Mouse (Mus musculus) neural tube, embryonic 12.5 days (tissue): ENCODE data around the gene Clec2d. TPM values are rescaled to one million over a fixed set of nuclear protein-coding genes. Genes with fewer than 3 reads are reported as not detected.
A peak's percentile ranks its signal among the peaks of the same experiment; 100 is the strongest.
"Not testable (repeated sequence)": the region's sequence is repeated elsewhere in the genome, so short reads cannot be mapped to it uniquely, and the experiment has no call there.

Experiments used
- ATAC-seq: fragments of 200-750 bp; cut with Nextera tagmentation; 2 replicates; pipeline ENCODE4 v1.8.0; 2017; ENCODE audit warnings: low read depth, mild to moderate bottlenecking, moderate TSS enrichment, moderate library complexity; ENCODE audit not compliant: low FRiP score
- H3K27ac ChIP-seq: fragments of 300-500 bp; sonication (generic); 2 replicates; pipeline ENCODE4 v1.5.1; 2016
- H3K27me3 ChIP-seq: fragments of 300-500 bp; sonication (generic); replicated peaks from 2 replicates; pipeline ENCODE4 v1.6.1; 2016; ENCODE audit warnings: mild to moderate bottlenecking
- H3K36me3 ChIP-seq: fragments of 300-500 bp; sonication (generic); 2 replicates; pipeline ENCODE4 v1.6.1; 2016; ENCODE audit warnings: mild to moderate bottlenecking
- H3K4me1 ChIP-seq: fragments of 300-500 bp; sonication (generic); 2 replicates; pipeline ENCODE4 v1.6.1; 2016
- H3K4me2 ChIP-seq: fragments of 300-500 bp; sonication (generic); replicated peaks from 2 replicates; pipeline ENCODE4 v1.6.1; 2016; ENCODE audit warnings: mild to moderate bottlenecking
- H3K4me3 ChIP-seq: fragments of 300-500 bp; sonication (generic); 2 replicates; pipeline ENCODE4 v1.5.1; 2016
- H3K9ac ChIP-seq: fragments of 300-500 bp; sonication (generic); 2 replicates; pipeline ENCODE4 v1.6.1; 2016; ENCODE audit warnings: mild to moderate bottlenecking
- H3K9me3 ChIP-seq: fragments of 300-500 bp; sonication (generic); 2 replicates; pipeline ENCODE4 v1.6.1; 2016; ENCODE audit warnings: mild to moderate bottlenecking
- WGBS: fragments of 180-500 bp; shearing (Covaris S2); methylation state at CpG from one replicate; pipeline ENCODE4 v1.1.7; 2016; 5-methylcytosine and 5-hydroxymethylcytosine counted together
- polyA plus RNA-seq: library from polyadenylated mRNA; unstranded; fragments of >200 nt; fragmentation: Nextera tagmentation; extraction: Ambion mirVana; gene quantifications from 2 replicates; pipeline ENCODE4 v1.2.1, GENCODE M21; 2016

The Clec2d gene
- polyA plus RNA-seq, 1 experiment from 2014 or later, result not detected

- Histone ChIP-seq H3K9ac (no peak overlapping the region), H3K27me3 (no peaks in the 10 kb centered on the region), H3K9me3 (no peaks in the 10 kb centered on the region), H3K4me3 (no peak overlapping the region), H3K4me2 (no peak overlapping the region), H3K36me3 (no peaks in the 10 kb centered on the region), H3K27ac (no peak overlapping the region), H3K4me1 (no peaks in the 10 kb centered on the region)
- ATAC-seq, result no peak
- 80% methylated on average over 1 of the region's 1 CpGs for WGBS
Measured at GRCm38 (mm10) chr6:129176621-129177020, 3.8 kb upstream of the Clec2d start.

GRCm38 (mm10) chr6:129179281-129179680 lies 1.1 kb upstream of the Clec2d start:
- WGBS, result 90% methylated on average over 2 of the region's 2 CpGs

GRCm38 (mm10) chr6:129179831-129180230 lies 584 bp upstream of the Clec2d start:
- not testable (repeated sequence) for H3K4me3 ChIP-seq, H3K36me3 ChIP-seq, H3K9ac ChIP-seq, H3K9me3 ChIP-seq, H3K4me2 ChIP-seq, H3K4me1 ChIP-seq, ATAC-seq, H3K27me3 ChIP-seq, H3K27ac ChIP-seq
- WGBS, result 92% methylated on average over 1 of the region's 1 CpGs

More at GRCm38 (mm10) chr6:129179281-129179680, 1.1 kb upstream of the Clec2d start:
- Histone ChIP-seq H3K9me3 (no peaks in the 10 kb centered on the region), H3K9ac (no peak overlapping the region), H3K36me3 (no peaks in the 10 kb centered on the region), H3K4me3 (no peak overlapping the region), H3K27me3 (no peaks in the 10 kb centered on the region), H3K27ac (no peak overlapping the region), H3K4me1 (no peaks in the 10 kb centered on the region), H3K4me2 (no peak overlapping the region)
- ATAC-seq, result no peak

GRCm38 (mm10) chr6:129181249-129181648 lies 834 bp downstream of the Clec2d start:
- Histone ChIP-seq H3K9ac (0 out of 2 replicates have a peak overlapping the region, but pooled peaks have one; percentile 18), H3K36me3 (no peaks in the 10 kb centered on the region), H3K9me3 (no peaks in the 10 kb centered on the region), H3K27me3 (no peaks in the 10 kb centered on the region), H3K4me3 (peak overlapping the region; percentile 31; the same call in 1 of the 2 replicates), H3K4me1 (no peaks in the 10 kb centered on the region), H3K4me2 (peak overlapping the region; percentile 55), H3K27ac (no peak overlapping the region)
- no peak for ATAC-seq
- WGBS, result 17% methylated on average over 1 of the region's 1 CpGs

GRCm38 (mm10) chr6:129181683-129182082 lies 1.3 kb downstream of the Clec2d start:
- no peak overlapping the region for H3K4me3 ChIP-seq
- no peak for ATAC-seq
- no peaks in the 10 kb centered on the region for H3K36me3 ChIP-seq
- H3K4me1 ChIP-seq, result no peaks in the 10 kb centered on the region
- H3K27me3 ChIP-seq, result no peaks in the 10 kb centered on the region
- no peak overlapping the region for H3K9ac ChIP-seq
- H3K9me3 ChIP-seq, result no peaks in the 10 kb centered on the region
- no peak overlapping the region for H3K27ac ChIP-seq
- H3K4me2 ChIP-seq, result peak overlapping the region; percentile 14; the same call in 1 of the 2 replicates

- Histone ChIP-seq H3K27me3 (no peaks in the 10 kb centered on the region), H3K9ac (no peak overlapping the region), H3K36me3 (no peaks in the 10 kb centered on the region), H3K4me2 (no peak overlapping the region), H3K4me1 (no peaks in the 10 kb centered on the region), H3K27ac (no peak overlapping the region), H3K9me3 (no peaks in the 10 kb centered on the region), H3K4me3 (no peak overlapping the region)
- ATAC-seq, result no peak
- 84% methylated on average over 1 of the region's 1 CpGs for WGBS
Measured at GRCm38 (mm10) chr6:129182518-129182917, 2.1 kb downstream of the Clec2d start.

GRCm38 (mm10) chr6:129184001-129184400 lies 3.6 kb downstream of the Clec2d start:
- not testable (repeated sequence) for H3K27ac ChIP-seq, ATAC-seq, H3K9ac ChIP-seq, H3K9me3 ChIP-seq, H3K4me2 ChIP-seq, H3K4me1 ChIP-seq, H3K36me3 ChIP-seq, H3K4me3 ChIP-seq, H3K27me3 ChIP-seq
- 84% methylated on average over 4 of the region's 4 CpGs for WGBS

- H3K27me3 ChIP-seq, result no peaks in the 10 kb centered on the region
- no peak overlapping the region for H3K4me2 ChIP-seq
- no peak overlapping the region for H3K4me3 ChIP-seq
- H3K27ac ChIP-seq, result no peak overlapping the region
- 89% methylated on average over 5 of the region's 5 CpGs for whole genome bisulfite sequencing
- no peaks in the 10 kb centered on the region for H3K9me3 ChIP-seq
- H3K36me3 ChIP-seq, result no peaks in the 10 kb centered on the region
- ATAC-seq, result no peak
- no peaks in the 10 kb centered on the region for H3K4me1 ChIP-seq
- no peak overlapping the region for H3K9ac ChIP-seq
Measured at GRCm38 (mm10) chr6:129184788-129185187, 4.4 kb downstream of the Clec2d start.

- no peaks in the 10 kb centered on the region for H3K4me1 ChIP-seq
- H3K9ac ChIP-seq, result no peak overlapping the region
- H3K4me2 ChIP-seq, result no peak overlapping the region
- H3K36me3 ChIP-seq, result no peaks in the 10 kb centered on the region
- no peak overlapping the region for H3K27ac ChIP-seq
- H3K27me3 ChIP-seq, result no peaks in the 10 kb centered on the region
- 88% methylated on average over 4 of the region's 4 CpGs for WGBS
- H3K4me3 ChIP-seq, result no peak overlapping the region
- H3K9me3 ChIP-seq, result no peaks in the 10 kb centered on the region
- no peak for ATAC-seq
Measured at GRCm38 (mm10) chr6:129186022-129186421, 5.6 kb downstream of the Clec2d start.

- Histone ChIP-seq H3K27me3 (no peaks in the 10 kb centered on the region), H3K27ac (no peak overlapping the region), H3K4me2 (no peak overlapping the region), H3K4me3 (no peak overlapping the region), H3K36me3 (no peaks in the 10 kb centered on the region), H3K4me1 (no peaks in the 10 kb centered on the region), H3K9ac (no peak overlapping the region), H3K9me3 (no peaks in the 10 kb centered on the region)
- no peak for ATAC-seq
- WGBS, result 91% methylated on average over 5 of the region's 5 CpGs
Measured at GRCm38 (mm10) chr6:129186457-129187199, 6.2 kb downstream of the Clec2d start.

- H3K9me3 ChIP-seq, result no peaks in the 10 kb centered on the region
- no peak overlapping the region for H3K27ac ChIP-seq
- no peaks in the 10 kb centered on the region for H3K27me3 ChIP-seq
- no peak overlapping the region for H3K9ac ChIP-seq
- no peak overlapping the region for H3K4me2 ChIP-seq
- H3K4me1 ChIP-seq, result no peaks in the 10 kb centered on the region
- no peaks in the 10 kb centered on the region for H3K36me3 ChIP-seq
- no peak for ATAC-seq
- H3K4me3 ChIP-seq, result no peak overlapping the region
Measured at GRCm38 (mm10) chr6:129187200-129187651, 6.8 kb downstream of the Clec2d start.

GRCm38 (mm10) chr6:129187816-129188215 lies 7.4 kb downstream of the Clec2d start:
- 89% methylated on average over 3 of the region's 3 CpGs for WGBS
- ATAC-seq, H3K36me3 ChIP-seq: not testable (repeated sequence)

GRCm38 (mm10) chr6:129193431-129193830 lies 13.0 kb downstream of the Clec2d start:
- Histone ChIP-seq H3K4me3 (no peak overlapping the region), H3K27ac (no peak overlapping the region), H3K9me3 (no peaks in the 10 kb centered on the region), H3K36me3 (no peaks in the 10 kb centered on the region), H3K9ac (no peak overlapping the region), H3K4me2 (no peak overlapping the region), H3K27me3 (no peaks in the 10 kb centered on the region), H3K4me1 (no peaks in the 10 kb centered on the region)
- ATAC-seq, result no peak
- 83% methylated on average over 2 of the region's 2 CpGs for WGBS

More at GRCm38 (mm10) chr6:129187816-129188215, 7.4 kb downstream of the Clec2d start:
- not testable (repeated sequence) for H3K9me3 ChIP-seq, H3K4me1 ChIP-seq, H3K27me3 ChIP-seq, H3K27ac ChIP-seq, H3K4me3 ChIP-seq, H3K9ac ChIP-seq, H3K4me2 ChIP-seq
